Mouse (Mus musculus) granulocyte monocyte progenitor cell, adult 5-6 weeks (primary cell): ENCODE results near the gene Antxr1. TPM values are rescaled to one million over a fixed set of nuclear protein-coding genes. Genes with fewer than 3 reads are reported as not detected.
A peak's percentile ranks its signal among the peaks of the same experiment; 100 is the strongest.

Experiments
- ATAC-seq: replicated peaks from 2 replicates; pipeline ENCODE4 v1.8.0; 2016; ENCODE audit warnings: mild to moderate bottlenecking, moderate TSS enrichment, inconsistent platforms; ENCODE audit not compliant: poor library complexity, severe bottlenecking
- total RNA-seq, 2 experiments: library from RNA; stranded (forward) in 1 of 2; stranded (reverse) in 1 of 2; fragments of 200-712, 200-1000 nt in 1 of 2; fragments of >200 nt in 1 of 2; fragmentation: Nextera tagmentation in 1 of 2; gene quantifications; 2 replicates each; pipeline ENCODE4 v1.2.3; 2014 to 2017

Antxr1 gene
- total RNA-seq, 2 experiments from 2014 or later, result 0.10 to 1.7 TPM

GRCm38 (mm10) chr6:87203065-87203464, 132.6 kb downstream of the Antxr1 start:
- no peak for ATAC-seq

GRCm38 (mm10) chr6:87202048-87202605, 133.5 kb downstream of the Antxr1 start:
- no peak for ATAC-seq

GRCm38 (mm10) chr6:87189755-87190154, 145.9 kb downstream of the Antxr1 start:
- ATAC-seq, result peak; percentile 87

GRCm38 (mm10) chr6:87186988-87187387, 148.6 kb downstream of the Antxr1 start:
- ATAC-seq, result no peak

GRCm38 (mm10) chr6:87184418-87184817, 151.2 kb downstream of the Antxr1 start:
- peak; percentile 9; the same call in 1 of the 2 replicates for ATAC-seq

- ATAC-seq, result peak; percentile 96
These were observed 151.6 kb downstream of the Antxr1 start for GRCm38 (mm10) chr6:87183981-87184380.

- ATAC-seq, result peak; percentile 34; the same call in 1 of the 2 replicates
These were observed 152.5 kb downstream of the Antxr1 start for GRCm38 (mm10) chr6:87183159-87183558.

GRCm38 (mm10) chr6:87182736-87183135, 152.9 kb downstream of the Antxr1 start:
- ATAC-seq, result no peak

- ATAC-seq, result no peak
These were observed 164.2 kb downstream of the Antxr1 start for GRCm38 (mm10) chr6:87171461-87171860.

- ATAC-seq, result no peak
These were observed 164.7 kb downstream of the Antxr1 start for GRCm38 (mm10) chr6:87170875-87171274.

- ATAC-seq, result no peak
These were observed 165.3 kb downstream of the Antxr1 start for GRCm38 (mm10) chr6:87170277-87170676.

- no peak for ATAC-seq
These were observed 167.6 kb downstream of the Antxr1 start for GRCm38 (mm10) chr6:87168021-87168420.

GRCm38 (mm10) chr6:87166673-87167305, 168.8 kb downstream of the Antxr1 start:
- ATAC-seq, result no peak

GRCm38 (mm10) chr6:87165536-87166311, 169.9 kb downstream of the Antxr1 start:
- ATAC-seq, result no peak

GRCm38 (mm10) chr6:87161391-87162263, 174.0 kb downstream of the Antxr1 start:
- ATAC-seq, result no peak

GRCm38 (mm10) chr6:87160196-87160595, 175.4 kb downstream of the Antxr1 start:
- no peak for ATAC-seq

GRCm38 (mm10) chr6:87158062-87158623, 177.5 kb downstream of the Antxr1 start:
- no peak for ATAC-seq

- no peak for ATAC-seq
These were observed 181.8 kb downstream of the Antxr1 start for GRCm38 (mm10) chr6:87153836-87154235.

- peak; percentile 36; the same call in 1 of the 2 replicates for ATAC-seq
These were observed 182.4 kb downstream of the Antxr1 start for GRCm38 (mm10) chr6:87153231-87153580.
